Mouse (Mus musculus) bone marrow macrophage, adult 2 months (primary cell): Measurements from ENCODE around the gene Scube1. TPM values are rescaled to one million over a fixed set of nuclear protein-coding genes. Genes with fewer than 3 reads are reported as not detected.
A peak's percentile ranks its signal among the peaks of the same experiment; 100 is the strongest.

Experiments
- H3K27ac ChIP-seq: 2 replicates; pipeline ENCODE4 v1.5.1; 2012; ENCODE audit warnings: low read depth, low read length; ENCODE audit not compliant: insufficient read depth
- H3K4me1 ChIP-seq: 2 replicates; pipeline ENCODE4 v1.6.1; 2012; ENCODE audit warnings: low read length; ENCODE audit not compliant: control insufficient read depth, insufficient read depth
- H3K4me3 ChIP-seq: 2 replicates; pipeline ENCODE4 v1.5.1; 2012; ENCODE audit warnings: mild to moderate bottlenecking, low read length, moderate library complexity; ENCODE audit not compliant: insufficient read depth
- CTCF ChIP-seq: IDR thresholded peaks from 2 replicates; pipeline ENCODE4 v1.5.1; 2012; ENCODE audit warnings: low read depth, mild to moderate bottlenecking, low read length, moderate library complexity
- POLR2A ChIP-seq: IDR thresholded peaks from 2 replicates; pipeline ENCODE4 v1.6.1; 2012; ENCODE audit warnings: mild to moderate bottlenecking, low read depth, low read length, borderline replicate concordance
- polyA plus RNA-seq: library from polyadenylated mRNA; stranded (reverse); fragments of >200 nt; gene quantifications from 2 replicates; pipeline ENCODE4 v1.2.4, GENCODE M21; 2012; ENCODE audit not compliant: missing spikeins, insufficient read depth, insufficient read length

The Scube1 gene
- polyA plus RNA-seq, 1 experiment: not detected

GRCm38 (mm10) chr15:83571636-83572035 lies 153.2 kb downstream of the Scube1 start:
- Histone ChIP-seq H3K27ac (no peak overlapping the region), H3K4me1 (peaks cover 8% of the 10 kb centered on the region), H3K4me3 (no peak overlapping the region)
- TF ChIP-seq POLR2A: no peak
- TF ChIP-seq CTCF: no peak

- H3K4me1 ChIP-seq: peaks cover 17% of the 10 kb centered on the region
- H3K27ac ChIP-seq: no peak overlapping the region
- H3K4me3 ChIP-seq: no peak overlapping the region
- peak; percentile 23; the same call in 1 of the 2 replicates for TF ChIP-seq CTCF
- TF ChIP-seq POLR2A: no peak
These were observed 154.2 kb downstream of the Scube1 start for GRCm38 (mm10) chr15:83570641-83571040.

- Histone ChIP-seq H3K27ac (no peak overlapping the region), H3K4me3 (no peak overlapping the region), H3K4me1 (peaks cover 25% of the 10 kb centered on the region)
- no peak for TF ChIP-seq POLR2A
These were observed 155.1 kb downstream of the Scube1 start for GRCm38 (mm10) chr15:83569682-83570081.

- no peak for TF ChIP-seq CTCF
- TF ChIP-seq POLR2A: no peak
- Histone ChIP-seq H3K4me3 (no peak overlapping the region), H3K27ac (no peak overlapping the region), H3K4me1 (peaks cover 27% of the 10 kb centered on the region)
These were observed 156.3 kb downstream of the Scube1 start for GRCm38 (mm10) chr15:83568544-83568943.

GRCm38 (mm10) chr15:83567728-83568127 lies 157.1 kb downstream of the Scube1 start:
- H3K27ac ChIP-seq: no peak overlapping the region
- no peak overlapping the region for H3K4me3 ChIP-seq
- no peak for TF ChIP-seq CTCF
- no peak for TF ChIP-seq POLR2A
- peaks cover 27% of the 10 kb centered on the region for H3K4me1 ChIP-seq

- H3K27ac ChIP-seq: no peak overlapping the region
- no peak overlapping the region for H3K4me3 ChIP-seq
- no peak for TF ChIP-seq CTCF
- no peak for TF ChIP-seq POLR2A
- peaks cover 41% of the 10 kb centered on the region for H3K4me1 ChIP-seq
These were observed 158.8 kb downstream of the Scube1 start for GRCm38 (mm10) chr15:83566006-83566405.

GRCm38 (mm10) chr15:83565434-83565833 lies 159.4 kb downstream of the Scube1 start:
- peak overlapping the region; percentile 13; the same call in 1 of the 2 replicates for H3K27ac ChIP-seq
- H3K4me3 ChIP-seq: no peak overlapping the region; the same call in 1 of the 2 replicates
- no peak for TF ChIP-seq CTCF
- TF ChIP-seq POLR2A: no peak
- H3K4me1 ChIP-seq: peaks cover 41% of the 10 kb centered on the region

GRCm38 (mm10) chr15:83563857-83564651 lies 160.8 kb downstream of the Scube1 start:
- no peak for TF ChIP-seq CTCF
- no peak for TF ChIP-seq POLR2A
- H3K27ac ChIP-seq: peak overlapping the region; percentile 39
- peaks cover 39% of the 10 kb centered on the region for H3K4me1 ChIP-seq
- peak overlapping the region; percentile 86 for H3K4me3 ChIP-seq

- peak within 1 kb of the TSS; percentile 52 for H3K27ac ChIP-seq
- no peak for TF ChIP-seq CTCF
- TF ChIP-seq POLR2A: no peak
- peaks cover 39% of the 10 kb centered on the region for H3K4me1 ChIP-seq
- peak within 1 kb of the TSS; percentile 86 for H3K4me3 ChIP-seq
These were observed 161.4 kb downstream of the Scube1 start, which contains the start of the genes Tspo and Mcat for GRCm38 (mm10) chr15:83563327-83563856. Gene Tspo (plus strand): TSS chr15:83563592. Gene Mcat (minus strand): TSS chr15:83563787.

- no peak for TF ChIP-seq POLR2A
- no peak for TF ChIP-seq CTCF
- peak overlapping the region; percentile 86 for H3K4me3 ChIP-seq
- H3K4me1 ChIP-seq: peaks cover 39% of the 10 kb centered on the region
- H3K27ac ChIP-seq: peak overlapping the region; percentile 52
These were observed 162.1 kb downstream of the Scube1 start for GRCm38 (mm10) chr15:83562626-83563270.
